Mouse (Mus musculus): ENCODE data around the gene Smndc1.

Gene Smndc1

GRCm38 (mm10) chr19:53390495-53391007 lies at the start of gene Smndc1:
Gene Smndc1, minus strand, starts transcription at chr19:53390578.
- peak; percentile 100 for DNase-seq (ENCODE audit: low read depth, low spot score)

- DNase-seq (ENCODE audit: low read depth, low spot score), result no peak
These were observed 49.0 kb upstream of the Smndc1 start for GRCm38 (mm10) chr19:53439340-53439739.

GRCm38 (mm10) chr19:53437991-53438390 lies 47.6 kb upstream of the Smndc1 start:
- no peak for DNase-seq (ENCODE audit: low read depth, low spot score)

GRCm38 (mm10) chr19:53437311-53437958 lies 47.1 kb upstream of the Smndc1 start:
- no peak for DNase-seq (ENCODE audit: low read depth, low spot score)

GRCm38 (mm10) chr19:53433949-53434689 lies 43.7 kb upstream of the Smndc1 start:
- DNase-seq (ENCODE audit: low read depth, low spot score), result no peak

GRCm38 (mm10) chr19:53431003-53431402 lies 40.6 kb upstream of the Smndc1 start:
- DNase-seq (ENCODE audit: low read depth, low spot score), result no peak

- DNase-seq (ENCODE audit: low read depth, low spot score), result no peak
These were observed 40.0 kb upstream of the Smndc1 start for GRCm38 (mm10) chr19:53430356-53430755.

- no peak for DNase-seq (ENCODE audit: low read depth, low spot score)
These were observed 37.4 kb upstream of the Smndc1 start for GRCm38 (mm10) chr19:53427817-53428216.

GRCm38 (mm10) chr19:53427346-53427745 lies 37.0 kb upstream of the Smndc1 start:
- DNase-seq (ENCODE audit: low read depth, low spot score), result no peak

GRCm38 (mm10) chr19:53425824-53426223 lies 35.4 kb upstream of the Smndc1 start:
- DNase-seq (ENCODE audit: low read depth, low spot score), result no peak

- DNase-seq (ENCODE audit: low read depth, low spot score), result peak; percentile 23
These were observed 34.3 kb upstream of the Smndc1 start for GRCm38 (mm10) chr19:53424629-53425028.

- DNase-seq (ENCODE audit: low read depth, low spot score), result no peak
These were observed 33.6 kb upstream of the Smndc1 start for GRCm38 (mm10) chr19:53423816-53424465.

GRCm38 (mm10) chr19:53423341-53423753 lies 33.0 kb upstream of the Smndc1 start:
- DNase-seq (ENCODE audit: low read depth, low spot score), result no peak

GRCm38 (mm10) chr19:53422358-53423308 lies 32.3 kb upstream of the Smndc1 start:
- no peak for DNase-seq (ENCODE audit: low read depth, low spot score)

GRCm38 (mm10) chr19:53421583-53422188 lies 31.3 kb upstream of the Smndc1 start:
- DNase-seq (ENCODE audit: low read depth, low spot score), result no peak

GRCm38 (mm10) chr19:53420924-53421582 lies 30.7 kb upstream of the Smndc1 start:
- peak; percentile 87 for DNase-seq (ENCODE audit: low read depth, low spot score)

GRCm38 (mm10) chr19:53419834-53420233 lies 29.5 kb upstream of the Smndc1 start:
- DNase-seq (ENCODE audit: low read depth, low spot score), result peak; percentile 73

- DNase-seq (ENCODE audit: low read depth, low spot score), result no peak
These were observed 24.8 kb upstream of the Smndc1 start for GRCm38 (mm10) chr19:53415198-53415597.

- no peak for DNase-seq (ENCODE audit: low read depth, low spot score)
These were observed 24.3 kb upstream of the Smndc1 start for GRCm38 (mm10) chr19:53414650-53415049.

Measured in forelimb bud, embryonic 11.5 days (tissue).